Mouse (Mus musculus): ENCODE measurements around the gene Parp12. TPM values are rescaled to one million over a fixed set of nuclear protein-coding genes. Genes with fewer than 3 reads are reported as not detected.

The Parp12 gene
- polyA plus RNA-seq, 1 experiment from 2014 or later = 3.1 TPM

- Histone ChIP-seq H3K4me3 (replicated peaks) (no peak overlapping the region), H3K27ac (replicated peaks) (no peak overlapping the region), H3K36me3 (no peaks in the 10 kb centered on the region), H3K9me3 (replicated peaks) (no peaks in the 10 kb centered on the region), H3K4me1 (no peaks in the 10 kb centered on the region), H3K27me3 (replicated peaks) (no peaks in the 10 kb centered on the region), H3K9ac (replicated peaks) (no peak overlapping the region), H3K4me2 (no peak overlapping the region)
- ATAC-seq (ENCODE audit: low FRiP score) = no peak
- 70% methylated on average over 2 of the region's 2 CpGs for WGBS
These were observed 11.3 kb downstream of the Parp12 start for GRCm38 (mm10) chr6:39106812-39107211.

GRCm38 (mm10) chr6:39104631-39105030, 13.5 kb downstream of the Parp12 start:
- no peaks in the 10 kb centered on the region for H3K36me3 ChIP-seq
- H3K4me3 ChIP-seq (replicated peaks) = no peak overlapping the region
- H3K9me3 ChIP-seq (replicated peaks) = no peaks in the 10 kb centered on the region
- H3K9ac ChIP-seq (replicated peaks) = no peak overlapping the region
- ATAC-seq (ENCODE audit: low FRiP score) = no peak
- H3K4me1 ChIP-seq = no peaks in the 10 kb centered on the region
- H3K27ac ChIP-seq (replicated peaks) = no peak overlapping the region
- no peak overlapping the region for H3K4me2 ChIP-seq
- no peaks in the 10 kb centered on the region for H3K27me3 ChIP-seq (replicated peaks)
- 91% methylated on average over 4 of the region's 4 CpGs for WGBS

GRCm38 (mm10) chr6:39076498-39076897, 41.7 kb downstream of the Parp12 start:
- Histone ChIP-seq H3K36me3 (no peaks in the 10 kb centered on the region), H3K27ac (replicated peaks) (no peak overlapping the region), H3K27me3 (replicated peaks) (no peaks in the 10 kb centered on the region), H3K4me2 (no peak overlapping the region), H3K9me3 (replicated peaks) (no peaks in the 10 kb centered on the region), H3K9ac (replicated peaks) (no peak overlapping the region), H3K4me1 (no peaks in the 10 kb centered on the region; the same call in 1 of the 2 replicates), H3K4me3 (replicated peaks) (no peak overlapping the region)
- ATAC-seq (ENCODE audit: low FRiP score) = no peak

GRCm38 (mm10) chr6:39074186-39074585, 44.0 kb downstream of the Parp12 start:
- Histone ChIP-seq H3K4me3 (replicated peaks) (no peak overlapping the region), H3K4me2 (no peak overlapping the region), H3K9ac (replicated peaks) (no peak overlapping the region), H3K27ac (replicated peaks) (no peak overlapping the region), H3K36me3 (no peaks in the 10 kb centered on the region), H3K9me3 (replicated peaks) (no peaks in the 10 kb centered on the region), H3K4me1 (no peaks in the 10 kb centered on the region; the same call in 1 of the 2 replicates), H3K27me3 (replicated peaks) (no peaks in the 10 kb centered on the region)
- ATAC-seq (ENCODE audit: low FRiP score) = no peak

- no peak overlapping the region for H3K9ac ChIP-seq (replicated peaks)
- H3K27ac ChIP-seq (replicated peaks) = no peak overlapping the region
- H3K36me3 ChIP-seq = no peaks in the 10 kb centered on the region
- 50% methylated on average over 5 of the region's 5 CpGs for WGBS
- ATAC-seq (ENCODE audit: low FRiP score) = no peak
- H3K4me1 ChIP-seq = no peaks in the 10 kb centered on the region; the same call in 1 of the 2 replicates
- H3K4me3 ChIP-seq (replicated peaks) = no peak overlapping the region
- H3K27me3 ChIP-seq (replicated peaks) = no peaks in the 10 kb centered on the region
- H3K9me3 ChIP-seq (replicated peaks) = no peaks in the 10 kb centered on the region
- no peak overlapping the region for H3K4me2 ChIP-seq
These were observed 45.5 kb downstream of the Parp12 start for GRCm38 (mm10) chr6:39072664-39073063.

GRCm38 (mm10) chr6:39066935-39067578, 51.1 kb downstream of the Parp12 start:
- peak; percentile 82 for ATAC-seq (ENCODE audit: low FRiP score)
- Histone ChIP-seq H3K4me2 (no peak overlapping the region; the same call in 1 of the 2 replicates), H3K27ac (replicated peaks) (peak overlapping the region; percentile 56), H3K9ac (replicated peaks) (no peak overlapping the region; the same call in 1 of the 2 replicates), H3K36me3 (no peaks in the 10 kb centered on the region), H3K4me1 (peaks cover 5% of the 10 kb centered on the region; the same call in 1 of the 2 replicates), H3K9me3 (replicated peaks) (no peaks in the 10 kb centered on the region), H3K27me3 (replicated peaks) (no peaks in the 10 kb centered on the region), H3K4me3 (replicated peaks) (no peak overlapping the region)
- 40% methylated on average over 12 of the region's 12 CpGs for WGBS

DNA sequence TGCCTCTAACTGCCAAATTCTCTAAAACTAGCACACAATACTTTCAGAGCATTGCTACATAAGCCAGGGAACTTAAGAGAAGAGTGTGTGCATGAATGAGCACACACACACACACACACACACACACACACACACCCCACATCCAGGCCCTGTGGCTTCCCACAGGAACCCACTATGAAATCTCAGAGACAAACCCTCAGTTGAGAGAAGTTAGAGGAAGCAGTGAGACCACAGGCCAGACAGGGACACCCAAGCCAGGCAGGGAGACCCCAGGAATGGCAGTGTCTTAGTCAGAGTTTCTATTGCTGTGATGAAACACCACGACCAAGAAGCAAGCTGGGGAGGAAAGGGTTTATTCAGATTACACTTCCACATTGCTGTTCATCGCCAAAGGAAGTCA, 54.6 kb downstream of the Parp12 start:
- 55% methylated on average over 2 of the region's 2 CpGs for WGBS

GRCm38 (mm10) chr6:39061180-39061579, 57.0 kb downstream of the Parp12 start:
- H3K36me3 ChIP-seq = no peaks in the 10 kb centered on the region
- no peaks in the 10 kb centered on the region for H3K9me3 ChIP-seq (replicated peaks)
- peak overlapping the region; percentile 71 for H3K27ac ChIP-seq (replicated peaks)
- no peak overlapping the region for H3K9ac ChIP-seq (replicated peaks)
- peak; percentile 57 for ATAC-seq (ENCODE audit: low FRiP score)
- peaks cover 18% of the 10 kb centered on the region for H3K4me1 ChIP-seq
- no peaks in the 10 kb centered on the region for H3K27me3 ChIP-seq (replicated peaks)
- 11% methylated on average over 4 of the region's 4 CpGs for WGBS
- H3K4me2 ChIP-seq = no peak overlapping the region
- no peak overlapping the region for H3K4me3 ChIP-seq (replicated peaks)

More for the DNA sequence above, 54.6 kb downstream of the Parp12 start:
- no peaks in the 10 kb centered on the region for H3K9me3 ChIP-seq (replicated peaks)
- H3K9ac ChIP-seq (replicated peaks) = no peak overlapping the region
- no peaks in the 10 kb centered on the region for H3K27me3 ChIP-seq (replicated peaks)
- H3K27ac ChIP-seq (replicated peaks) = no peak overlapping the region
- H3K36me3 ChIP-seq = no peaks in the 10 kb centered on the region
- peaks cover 21% of the 10 kb centered on the region for H3K4me1 ChIP-seq
- ATAC-seq (ENCODE audit: low FRiP score) = no peak
- H3K4me3 ChIP-seq (replicated peaks) = no peak overlapping the region
- H3K4me2 ChIP-seq = no peak overlapping the region

DNA sequence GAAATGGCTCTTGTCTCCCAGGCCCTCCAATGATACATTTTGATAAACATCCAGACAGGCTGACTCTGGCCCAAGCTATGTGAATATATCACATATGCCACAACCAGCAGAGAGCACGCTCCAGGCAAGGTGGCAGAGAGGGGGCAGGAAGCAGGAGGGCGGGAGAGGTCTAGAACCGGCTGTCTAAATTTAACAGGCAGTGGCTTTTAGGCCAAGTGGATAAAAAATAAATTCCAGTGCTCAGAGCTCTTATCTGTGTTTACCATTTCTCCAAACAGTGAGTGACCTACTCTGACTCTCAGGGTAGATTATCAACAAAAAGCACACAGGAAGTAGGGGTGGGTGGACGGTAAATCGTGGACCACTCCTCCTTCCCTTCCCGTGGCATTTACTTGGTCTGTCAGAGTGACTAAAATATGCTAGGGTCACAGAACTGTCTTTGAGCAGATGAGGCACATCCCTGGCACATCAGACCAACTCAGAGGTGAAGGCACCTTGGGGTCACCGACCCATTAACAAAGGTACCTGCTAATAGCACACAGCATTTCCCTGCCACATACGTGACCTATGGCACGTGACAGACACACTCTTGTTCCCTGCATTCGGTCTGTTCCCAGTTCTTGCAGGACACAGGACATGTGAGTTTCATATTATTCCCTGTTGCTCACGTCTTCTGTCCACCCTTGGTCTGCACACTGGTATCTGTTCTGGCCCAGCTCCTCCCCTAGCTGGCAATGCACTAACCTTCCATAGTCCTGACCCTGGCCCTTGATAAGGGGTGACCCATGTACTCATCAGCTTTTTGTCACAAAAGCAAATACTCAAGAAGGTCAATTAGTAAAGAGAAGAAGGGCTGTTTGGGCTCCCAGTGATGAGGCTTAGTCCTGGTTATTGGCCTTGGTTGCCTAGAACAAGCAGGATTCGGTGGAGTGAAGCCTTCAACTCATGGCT, 58.3 kb downstream of the Parp12 start:
- no peak overlapping the region for H3K4me2 ChIP-seq
- no peak overlapping the region for H3K4me3 ChIP-seq (replicated peaks)
- H3K27ac ChIP-seq (replicated peaks) = no peak overlapping the region
- H3K4me1 ChIP-seq = peaks cover 31% of the 10 kb centered on the region
- no peaks in the 10 kb centered on the region for H3K9me3 ChIP-seq (replicated peaks)
- WGBS = 81% methylated on average over 12 of the region's 12 CpGs
- no peaks in the 10 kb centered on the region for H3K27me3 ChIP-seq (replicated peaks)
- H3K9ac ChIP-seq (replicated peaks) = no peak overlapping the region
- H3K36me3 ChIP-seq = no peaks in the 10 kb centered on the region
- no peak for ATAC-seq (ENCODE audit: low FRiP score)

- Histone ChIP-seq H3K27me3 (replicated peaks) (no peaks in the 10 kb centered on the region), H3K9me3 (replicated peaks) (no peaks in the 10 kb centered on the region), H3K27ac (replicated peaks) (no peak overlapping the region), H3K9ac (replicated peaks) (no peak overlapping the region), H3K36me3 (no peaks in the 10 kb centered on the region), H3K4me3 (replicated peaks) (no peak overlapping the region), H3K4me2 (no peak overlapping the region), H3K4me1 (peaks cover 40% of the 10 kb centered on the region)
- WGBS = 67% methylated on average over 3 of the region's 3 CpGs
- no peak for ATAC-seq (ENCODE audit: low FRiP score)
These were observed 59.2 kb downstream of the Parp12 start for GRCm38 (mm10) chr6:39058936-39059335.

DNA sequence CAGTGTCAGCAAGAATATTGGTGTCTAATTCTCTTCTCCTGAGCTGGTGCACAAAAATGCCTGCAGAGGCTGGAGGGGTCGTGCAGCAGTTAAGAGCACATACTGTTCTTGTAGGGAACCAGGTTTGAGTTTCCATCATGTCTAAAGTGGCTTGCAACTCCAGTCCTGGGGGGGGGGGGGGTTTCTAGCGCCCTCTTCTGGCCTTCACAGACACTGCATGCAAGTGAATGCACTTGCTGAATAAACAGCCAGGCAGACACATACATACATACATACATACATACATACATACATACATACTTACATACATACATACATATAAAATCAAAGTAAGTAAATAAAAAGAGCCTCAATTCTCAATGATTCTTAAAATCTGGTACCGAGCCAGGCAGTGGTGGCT, 59.8 kb downstream of the Parp12 start:
- Histone ChIP-seq H3K4me2 (no peak overlapping the region), H3K4me3 (replicated peaks) (no peak overlapping the region), H3K27me3 (replicated peaks) (no peaks in the 10 kb centered on the region), H3K27ac (replicated peaks) (no peak overlapping the region), H3K9me3 (replicated peaks) (no peaks in the 10 kb centered on the region), H3K4me1 (peaks cover 44% of the 10 kb centered on the region), H3K36me3 (no peaks in the 10 kb centered on the region), H3K9ac (replicated peaks) (no peak overlapping the region)
- no peak for ATAC-seq (ENCODE audit: low FRiP score)
- WGBS = 62% methylated on average over 3 of the region's 3 CpGs

DNA sequence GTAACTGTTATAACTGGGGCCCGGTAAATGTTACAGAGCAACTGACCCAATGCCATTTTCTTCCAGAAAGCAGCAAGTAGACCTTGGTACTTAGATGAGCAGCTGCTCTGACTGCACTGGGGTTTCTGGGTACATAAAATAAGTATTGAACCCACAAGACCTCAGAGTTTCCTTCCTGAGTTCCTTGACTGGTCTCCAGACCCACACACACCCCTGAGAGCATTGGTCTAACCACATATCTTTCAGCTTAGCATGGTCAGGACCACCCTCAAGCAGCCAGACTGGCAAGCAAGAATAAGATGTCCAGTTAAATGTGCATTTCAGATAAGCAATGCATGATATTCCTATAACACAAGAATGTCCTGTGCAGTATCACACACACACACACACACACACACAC, 61.0 kb downstream of the Parp12 start:
- Histone ChIP-seq H3K27ac (replicated peaks) (no peak overlapping the region), H3K4me1 (peaks cover 44% of the 10 kb centered on the region), H3K4me2 (no peak overlapping the region), H3K27me3 (replicated peaks) (no peaks in the 10 kb centered on the region), H3K36me3 (no peaks in the 10 kb centered on the region), H3K9ac (replicated peaks) (no peak overlapping the region), H3K9me3 (replicated peaks) (no peaks in the 10 kb centered on the region), H3K4me3 (replicated peaks) (no peak overlapping the region)
- ATAC-seq (ENCODE audit: low FRiP score) = no peak
- 100% methylated on average over 1 of the region's 1 CpGs for WGBS
